Mouse (Mus musculus) cortical plate, adult 2 months (tissue): Measurements from ENCODE around the gene Tmem212.

ENCODE experiments used
- CTCF ChIP-seq: fragments of 200-500 bp; IDR thresholded peaks from 2 replicates; pipeline ENCODE4 v1.5.1; 2011; ENCODE audit warnings: mild to moderate bottlenecking, control low read depth, low read length; ENCODE audit not compliant: insufficient read depth; ENCODE audit errors: extremely low read depth
- POLR2A ChIP-seq: fragments of 200-500 bp; IDR thresholded peaks from 2 replicates; pipeline ENCODE4 v1.6.1; 2011; ENCODE audit warnings: mild to moderate bottlenecking, low read length, control low read depth; ENCODE audit not compliant: insufficient read depth; ENCODE audit errors: extremely low read depth

DNA sequence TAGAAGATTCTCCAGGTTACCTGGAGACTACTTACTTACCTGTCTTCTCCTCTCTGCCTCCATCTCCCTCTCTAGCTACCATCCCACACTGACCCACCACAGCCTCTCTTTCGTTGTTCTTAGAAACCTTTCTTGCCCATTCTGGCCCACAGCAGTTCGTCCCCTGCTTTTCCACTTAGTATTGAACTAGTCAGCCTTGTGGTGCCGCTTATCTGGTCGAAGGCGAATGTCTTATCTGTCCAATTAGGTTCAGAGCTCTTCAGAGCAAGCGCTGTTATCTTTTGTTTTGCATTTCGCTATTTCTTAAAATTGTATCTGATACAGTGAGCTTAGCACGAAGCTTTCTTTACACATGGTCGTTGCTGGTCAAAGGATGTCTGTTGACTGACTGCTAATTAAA is 56.9 kb downstream of the Tmem212 start:
- no peak for TF ChIP-seq CTCF
- no peak for TF ChIP-seq POLR2A
